Mouse (Mus musculus): ENCODE measurements around the gene Rdh5. TPM values are rescaled to one million over a fixed set of nuclear protein-coding genes. Genes with fewer than 3 reads are reported as not detected.

Gene Rdh5
- total RNA-seq (2023) = 1 to 10 TPM; 6.5 to 8.2 TPM

DNA sequence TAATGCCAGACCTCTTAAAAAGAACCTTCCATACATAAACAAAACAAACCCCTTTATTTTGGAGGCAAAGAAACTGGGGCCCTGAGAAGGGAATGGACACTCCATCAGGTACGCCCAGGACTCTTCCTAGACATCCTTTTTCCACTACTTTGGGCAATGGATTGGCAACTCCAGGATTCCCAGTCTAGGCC, at the start of gene Rdh5:
Gene Rdh5, minus strand, starts transcription at position 67 of the 191 bp plus-strand sequence.

DNA sequence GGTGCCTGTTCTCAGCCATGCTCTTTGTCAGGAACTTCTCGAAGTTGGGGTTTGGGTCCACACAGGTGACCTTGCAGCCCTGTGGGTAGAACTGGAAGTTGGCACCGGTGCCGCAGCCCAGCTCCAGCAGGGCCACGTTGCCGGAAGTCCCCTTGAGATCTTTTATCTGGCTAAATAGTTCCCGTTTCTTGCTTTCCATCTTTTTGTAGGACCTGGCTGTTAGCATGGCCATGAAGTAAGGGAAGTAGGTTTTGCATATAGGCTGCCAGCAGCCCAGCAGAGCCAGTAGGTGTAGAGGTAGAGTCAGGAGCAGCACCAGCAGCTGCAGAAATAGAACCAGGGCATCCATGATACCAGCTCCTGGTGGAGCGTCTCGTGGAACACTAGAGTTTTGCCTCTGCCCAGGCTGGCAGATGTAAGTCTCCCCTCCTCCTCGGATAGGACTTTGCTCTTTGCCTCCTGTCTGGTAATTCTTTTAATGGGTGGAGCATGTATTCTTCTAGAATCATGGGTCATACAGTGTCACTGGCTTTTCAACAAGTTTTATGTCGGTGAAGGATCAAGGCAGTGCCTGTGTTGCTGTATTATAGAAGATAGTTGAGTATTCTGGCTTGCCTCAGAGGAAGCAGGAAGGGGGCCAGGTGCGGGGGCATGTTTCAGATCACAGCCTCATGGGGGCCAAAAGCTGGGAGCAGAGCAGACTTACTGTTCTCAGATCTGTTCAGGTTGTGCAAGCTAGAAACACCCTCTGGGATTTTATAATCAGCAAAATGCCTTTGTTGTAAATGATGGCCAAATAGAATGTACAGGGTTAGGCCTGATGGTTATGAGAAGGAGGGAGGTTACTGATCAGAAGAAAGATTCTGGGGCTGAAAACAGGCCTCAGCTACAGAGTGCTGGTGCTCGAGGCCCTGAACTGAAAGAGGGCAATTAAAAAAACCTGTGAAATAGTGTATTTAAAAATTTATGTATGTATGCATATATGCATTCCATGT, 38.2 kb upstream of the Rdh5 start, which contains the start of gene Mettl7b:
Gene Mettl7b, minus strand, starts transcription at position 399 of the 995 bp plus-strand sequence.

DNA sequence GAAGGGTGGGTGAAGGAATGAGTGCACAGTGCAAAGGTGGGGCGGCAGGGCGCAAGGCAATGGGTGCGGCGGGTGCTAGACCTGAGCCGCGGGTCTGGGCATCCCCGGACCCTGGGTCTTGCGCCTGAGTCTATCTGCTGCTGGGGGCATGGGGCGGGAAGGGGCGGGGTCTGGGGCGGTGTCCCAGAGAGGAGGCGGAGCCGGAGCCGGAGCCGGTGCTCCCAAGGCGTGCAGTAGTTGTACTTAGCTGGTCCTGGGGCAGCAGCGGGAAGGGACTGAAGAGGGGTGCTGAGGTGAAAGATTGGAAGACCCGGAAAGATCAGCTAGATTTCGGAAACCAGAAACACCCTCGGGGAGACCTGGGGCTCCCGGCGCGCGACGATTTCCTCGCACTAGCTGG, 10.9 kb upstream of the Rdh5 start, which contains the start of gene Itga7:
Gene Itga7, plus strand, starts transcription at position 245 of the 400 bp plus-strand sequence.

DNA sequence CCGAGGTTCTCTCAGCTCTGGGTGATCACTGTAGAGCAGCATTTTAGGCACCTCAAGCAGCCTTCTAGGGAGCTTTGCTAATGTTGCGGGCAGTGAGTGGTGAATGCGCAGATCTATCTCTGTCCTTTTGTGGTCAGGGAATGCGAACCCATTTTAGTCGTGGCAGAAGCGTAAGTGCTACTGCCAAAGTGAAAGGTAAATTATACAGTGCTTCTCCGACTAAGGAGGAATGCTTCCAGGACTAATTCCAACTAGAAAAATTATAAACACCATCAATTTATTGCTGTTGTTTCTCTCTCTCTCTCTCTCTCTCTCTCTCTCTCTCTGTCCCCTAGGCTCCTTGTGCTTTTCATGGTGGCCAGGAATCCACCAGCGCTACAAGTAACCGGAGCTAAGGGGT, 1.2 kb upstream of the Rdh5 start, which contains the start of gene Bloc1s1:
Gene Bloc1s1, minus strand, starts transcription at position 101 of the 400 bp plus-strand sequence.

DNA sequence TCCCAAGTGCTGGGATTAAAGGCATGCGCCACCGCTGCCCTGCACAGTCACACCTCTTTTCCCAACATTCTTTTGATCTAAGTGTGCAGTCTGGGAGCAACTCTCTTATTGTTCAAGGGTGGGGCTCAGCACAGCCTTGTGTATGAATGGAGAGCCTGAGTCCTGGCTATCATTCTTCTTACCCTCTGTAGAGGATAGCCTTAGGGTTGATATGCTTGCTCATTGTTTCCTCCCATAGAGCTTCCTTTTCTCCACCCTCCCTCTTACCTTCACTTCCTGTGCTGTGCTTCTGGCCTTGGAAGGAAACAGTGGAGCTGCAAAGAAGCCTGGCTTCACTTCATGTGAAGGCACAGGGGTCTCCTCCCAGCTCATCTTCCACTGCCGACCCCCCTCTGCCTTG, 22.0 kb downstream of the Rdh5 start, which contains the start of gene Cd63:
Gene Cd63, plus strand, starts transcription at position 292 of the 400 bp plus-strand sequence.

DNA sequence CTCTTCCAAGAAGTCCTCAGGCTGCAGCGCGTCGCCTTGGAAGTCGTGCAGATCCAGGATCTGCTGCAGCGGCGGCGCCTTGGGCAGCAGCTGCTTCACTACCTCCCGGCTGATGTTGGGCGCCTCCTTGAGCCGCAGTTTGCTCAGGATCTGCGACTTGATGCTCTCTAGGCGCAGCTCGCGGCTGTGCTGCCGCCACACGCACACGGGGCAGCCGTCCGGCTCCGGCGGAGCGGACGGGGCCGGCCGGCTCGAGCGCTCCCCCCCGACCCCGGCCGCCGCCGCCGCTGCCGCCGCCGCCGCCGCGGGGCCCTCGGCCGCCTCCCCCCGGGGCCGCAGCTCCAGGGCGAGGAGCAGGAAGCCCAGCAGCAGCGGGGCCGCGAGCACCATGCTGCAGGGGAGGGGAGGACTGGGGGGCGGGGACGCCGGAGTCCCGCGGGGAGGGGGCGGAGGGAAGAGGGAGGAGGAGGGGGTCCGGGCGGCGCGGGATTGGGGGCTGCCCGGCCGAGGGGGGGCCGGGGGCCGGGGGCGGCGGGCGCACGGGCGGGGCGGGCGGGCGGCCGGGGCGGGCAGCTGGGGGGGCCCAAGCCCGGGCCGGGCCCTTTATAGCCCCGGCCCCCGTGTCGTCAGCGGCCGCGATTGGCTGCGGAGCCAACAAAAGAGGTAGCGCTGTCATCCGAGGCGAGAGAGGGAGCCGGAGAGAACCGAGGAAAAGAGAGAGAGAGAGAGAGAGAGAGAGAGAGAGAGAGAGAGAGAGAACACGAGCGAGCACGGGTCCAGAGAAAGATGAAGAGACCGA, 31.2 kb downstream of the Rdh5 start, which contains the start of gene Gdf11:
Gene Gdf11, minus strand, starts transcription at position 423 of the 799 bp plus-strand sequence.

Other genes starting within 250 kb of the Rdh5 start
- 10 to 100 TPM in 1 of 2 experiments, 1 to 10 TPM in 1; 8.6 to 10.1 TPM for gene Suox, start 248.8 kb downstream of the Rdh5 start, total RNA-seq (2023)
- gene Rab5b, start 226.6 kb downstream of the Rdh5 start, total RNA-seq (2023) = 10 to 100 TPM; 71.4 to 72.8 TPM
- 1 to 10 TPM in 1 of 2 experiments, under 1 TPM in 1; 0.87 to 1.2 TPM for gene Pmel, start 218.7 kb downstream of the Rdh5 start, total RNA-seq (2023)
- gene Cdk2, start 217.9 kb downstream of the Rdh5 start, total RNA-seq (2023) = 10 to 100 TPM; 56.7 to 61.7 TPM
- gene Dgka, start 178.0 kb downstream of the Rdh5 start, total RNA-seq (2023) = 100 to 1,000 TPM; 188 to 201 TPM
- gene Pym1, start 175.0 kb downstream of the Rdh5 start, total RNA-seq (2023) = 10 to 100 TPM; 46.2 to 59.0 TPM
- not detected for gene Mmp19, start 132.0 kb downstream of the Rdh5 start, total RNA-seq (2023)
- 10 to 100 TPM; 70.8 to 83.4 TPM for gene Dnajc14, start 118.8 kb downstream of the Rdh5 start, total RNA-seq (2023)
- gene Tmem198b, start 118.5 kb downstream of the Rdh5 start, total RNA-seq (2023) = 10 to 100 TPM; 18.4 to 18.7 TPM
- 10 to 100 TPM; 55.1 to 57.0 TPM for gene Sarnp, start 105.6 kb downstream of the Rdh5 start, total RNA-seq (2023)
- 10 to 100 TPM; 21.2 to 25.7 TPM for gene Ormdl2, start 101.2 kb downstream of the Rdh5 start, total RNA-seq (2023)
- gene Gdf11, start 31.2 kb downstream of the Rdh5 start, total RNA-seq (2023) = 10 to 100 TPM; 53.2 to 61.2 TPM
- gene Cd63, start 21.9 kb downstream of the Rdh5 start, total RNA-seq (2023) = 1 to 10 TPM; 1.2 to 1.7 TPM
- gene Bloc1s1, start 1.1 kb upstream of the Rdh5 start, total RNA-seq (2023) = 10 to 100 TPM; 67.9 to 70.9 TPM
- gene Itga7, start 10.9 kb upstream of the Rdh5 start, total RNA-seq (2023) = under 1 TPM in 1 of 2 experiments, not detected in 1; 0.26 TPM
- not detected for gene Mettl7b, start 38.1 kb upstream of the Rdh5 start, total RNA-seq (2023)
- not detected for gene Olfr9, start 66.5 kb upstream of the Rdh5 start, total RNA-seq (2023)
- gene Olfr763, start 87.9 kb upstream of the Rdh5 start, total RNA-seq (2023) = not detected
- gene Olfr764-ps1, start 117.0 kb upstream of the Rdh5 start, total RNA-seq (2023) = not detected
- not detected for gene Olfr765, start 127.1 kb upstream of the Rdh5 start, total RNA-seq (2023)
- not detected for gene Olfr766-ps1, start 146.1 kb upstream of the Rdh5 start, total RNA-seq (2023)
- not detected for gene Olfr767, start 160.0 kb upstream of the Rdh5 start, total RNA-seq (2023)
- not detected for gene Olfr768, start 176.5 kb upstream of the Rdh5 start, total RNA-seq (2023)
- gene Olfr769, start 195.0 kb upstream of the Rdh5 start, total RNA-seq (2023) = not detected
- not detected for gene Olfr770, start 216.1 kb upstream of the Rdh5 start, total RNA-seq (2023)
- gene Olfr771, start 241.9 kb upstream of the Rdh5 start, total RNA-seq (2023) = not detected